Mouse (Mus musculus) frontal cortex, postnatal 36 days (tissue): ENCODE data around the gene Nap1l1.
"Not testable (repeated sequence)": the region's sequence is repeated elsewhere in the genome, so short reads cannot be mapped to it uniquely, and the experiment has no call there.

Experiments
- DNase-seq, 2 experiments: peaks; one replicate each; pipeline ENCODE4 v3.0.0; 2022; ENCODE audit warnings: low spot score in 2 of 2

Nap1l1 gene

DNA sequence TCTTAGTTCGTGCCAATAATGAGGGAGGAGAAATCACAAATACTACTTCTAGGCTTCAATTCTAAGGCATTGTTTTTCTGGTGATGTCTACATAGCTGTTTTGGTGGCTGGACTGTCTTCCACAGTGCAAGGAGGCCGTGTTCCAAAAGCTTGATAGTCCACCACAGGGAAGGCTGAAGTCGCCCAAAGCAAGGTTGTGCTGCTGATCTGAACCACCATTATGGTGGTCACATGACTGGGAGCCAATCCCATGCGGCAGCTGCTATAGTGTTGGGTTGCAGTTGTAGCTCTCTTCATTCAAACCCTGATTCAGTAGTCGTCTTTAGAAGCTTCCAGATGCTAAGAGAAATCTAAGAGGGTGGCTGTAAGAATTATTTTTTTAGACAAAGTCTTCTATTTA is 6.6 kb downstream of the Nap1l1 start:
- no peak for DNase-seq

DNA sequence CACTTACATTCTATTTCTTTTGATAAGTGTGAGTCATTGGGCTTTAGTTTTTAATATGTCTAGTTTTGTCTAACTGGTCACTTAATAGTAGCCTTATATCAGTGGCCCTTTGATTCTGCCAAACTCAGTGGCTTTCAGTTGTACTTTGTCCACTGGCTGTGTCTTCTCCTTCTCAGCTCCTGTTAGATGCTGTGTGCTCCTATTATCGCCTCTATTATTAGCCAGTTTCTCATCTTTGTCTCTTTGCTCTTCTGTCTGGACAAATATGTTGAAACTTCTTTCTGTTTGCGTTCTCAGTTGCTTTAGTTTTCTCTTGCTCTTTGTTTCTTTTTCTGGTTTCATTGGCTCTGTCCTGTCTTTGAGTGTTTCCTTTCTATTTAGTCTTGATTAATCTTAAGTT is 9.6 kb downstream of the Nap1l1 start:
- DNase-seq: no peak

DNA sequence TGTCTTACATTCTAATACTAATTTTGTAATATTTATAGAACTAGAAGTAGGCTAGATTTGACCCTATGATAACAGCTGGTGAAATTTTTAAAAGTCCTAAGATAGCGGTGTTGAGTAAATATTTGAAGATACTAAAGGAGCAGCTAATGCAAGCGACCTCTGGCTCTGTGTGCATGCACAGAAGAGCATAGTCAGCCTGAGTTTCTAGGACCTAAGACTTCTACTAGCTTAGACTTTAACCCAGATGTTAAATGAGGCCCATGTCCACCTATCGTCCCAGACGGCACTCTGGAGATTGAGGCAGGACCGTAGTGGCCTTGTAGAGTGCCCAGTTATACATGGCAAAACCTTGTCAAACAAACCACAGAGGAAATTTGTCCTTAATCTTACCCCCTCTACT is 11.1 kb downstream of the Nap1l1 start:
- no peak for DNase-seq

DNA sequence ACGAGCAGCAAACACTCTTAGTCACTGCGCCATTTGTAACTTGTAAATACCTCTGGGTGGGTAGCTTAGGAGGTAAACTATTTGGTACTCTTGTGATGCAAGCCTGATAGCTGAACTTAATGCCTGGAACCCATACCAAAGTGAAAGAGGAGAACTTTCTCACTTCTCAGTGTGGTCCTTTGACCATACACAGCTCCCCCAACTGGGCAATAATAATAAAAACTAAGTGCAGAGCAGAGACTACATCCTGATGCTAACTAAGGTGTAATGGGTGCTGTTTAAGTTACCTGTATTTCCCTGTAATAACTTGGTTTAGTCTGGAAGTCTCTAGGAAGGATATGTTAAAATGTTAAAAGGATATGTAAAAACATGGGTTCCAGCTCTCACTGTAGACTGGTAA is 15.8 kb downstream of the Nap1l1 start:
- DNase-seq: no peak

DNA sequence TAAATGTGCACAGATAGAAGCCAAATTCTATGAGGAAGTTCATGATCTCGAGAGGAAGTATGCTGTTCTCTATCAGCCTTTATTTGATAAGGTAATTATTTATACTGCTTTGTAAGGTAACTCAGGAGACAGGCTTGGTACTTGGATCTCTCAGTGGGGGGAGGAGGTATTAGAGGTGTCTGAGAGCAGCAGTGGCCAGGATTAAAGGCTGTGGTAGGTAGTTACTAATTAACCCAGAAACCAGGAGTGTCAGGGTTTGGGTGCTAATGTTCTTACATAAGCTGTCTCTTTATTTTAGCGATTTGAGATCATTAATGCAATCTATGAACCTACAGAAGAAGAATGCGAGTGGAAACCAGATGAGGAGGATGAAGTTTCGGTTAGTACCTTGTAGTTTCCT is 17.1 kb downstream of the Nap1l1 start:
- not testable (repeated sequence) for DNase-seq

DNA sequence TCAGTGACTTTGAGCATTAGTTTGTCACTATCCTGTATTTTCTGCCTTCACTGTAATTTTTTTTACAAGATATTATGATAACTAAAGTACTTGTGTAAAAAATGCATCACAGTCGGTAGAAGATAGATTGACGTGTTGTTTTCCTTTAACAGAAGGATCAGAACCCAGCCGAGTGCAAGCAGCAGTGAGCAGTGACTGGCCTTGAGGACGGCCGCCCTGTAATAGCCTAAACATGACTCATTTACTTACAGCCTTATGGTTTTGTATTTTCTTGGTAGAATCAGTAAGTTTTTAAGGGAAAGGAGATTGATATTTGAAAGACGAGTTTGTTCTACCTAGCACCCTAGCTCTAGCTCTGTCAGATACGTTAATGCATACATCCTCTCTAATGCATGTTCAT is 22.9 kb downstream of the Nap1l1 start:
- DNase-seq: no peak

DNA sequence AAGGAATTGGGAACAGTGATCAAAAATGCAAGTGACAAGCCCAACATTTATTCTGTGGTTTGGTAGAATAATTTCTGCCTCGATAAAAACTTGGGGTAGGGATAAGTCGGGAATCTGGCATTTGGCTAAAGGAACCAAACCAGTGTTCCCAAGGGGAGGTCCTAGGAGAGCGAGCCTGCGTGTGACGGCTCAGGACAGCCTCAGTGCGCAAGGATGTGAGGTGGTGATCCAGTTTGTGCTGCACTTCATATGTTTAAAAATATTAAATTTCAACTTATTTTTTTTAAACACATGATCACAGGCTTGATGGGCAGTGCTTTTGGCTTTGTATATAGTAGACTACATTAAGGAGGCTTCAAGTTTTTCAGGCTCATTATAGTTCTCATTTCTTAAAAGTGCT is 26.9 kb downstream of the Nap1l1 start:
- no peak for DNase-seq

DNA sequence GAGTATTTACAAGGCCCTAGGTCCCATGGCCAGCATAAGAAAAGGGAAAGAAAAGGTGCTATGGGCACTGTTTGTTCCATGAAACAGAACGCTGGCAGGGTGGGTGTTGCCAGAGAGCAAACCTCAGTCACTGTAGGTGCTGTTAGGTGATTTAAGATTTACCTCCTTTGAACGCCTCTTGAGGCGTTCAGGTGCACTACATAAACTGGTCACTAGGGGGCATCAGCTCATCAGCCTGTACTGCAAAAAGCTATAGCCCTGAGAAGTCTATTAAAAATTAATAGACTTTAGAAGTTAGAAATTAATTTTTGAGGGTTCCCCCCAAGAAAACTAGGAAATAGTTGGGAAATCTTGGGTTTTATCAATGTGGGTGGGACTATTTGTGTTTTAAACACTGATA is 30.0 kb downstream of the Nap1l1 start:
- DNase-seq: peak; percentile 74 to 87

DNA sequence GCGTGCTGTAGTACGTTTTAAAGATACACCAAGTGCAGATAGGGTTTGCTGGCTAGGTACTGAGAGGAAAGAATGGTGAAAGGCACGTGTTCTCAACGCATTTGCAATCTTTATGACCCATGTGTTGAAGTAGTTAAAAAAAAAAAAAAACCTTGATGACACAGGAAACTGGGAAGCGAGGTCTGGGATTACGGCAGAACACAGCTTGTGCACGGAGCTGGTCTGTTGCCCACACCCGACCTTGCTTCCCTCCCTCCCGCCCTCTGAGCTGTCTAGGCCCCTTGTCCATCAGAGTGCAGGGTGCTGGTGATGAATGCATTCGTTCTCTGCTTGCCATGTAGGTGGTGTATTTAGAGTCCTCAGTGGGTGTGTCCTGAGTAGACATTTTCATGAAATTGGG is 30.7 kb downstream of the Nap1l1 start:
- no peak for DNase-seq

DNA sequence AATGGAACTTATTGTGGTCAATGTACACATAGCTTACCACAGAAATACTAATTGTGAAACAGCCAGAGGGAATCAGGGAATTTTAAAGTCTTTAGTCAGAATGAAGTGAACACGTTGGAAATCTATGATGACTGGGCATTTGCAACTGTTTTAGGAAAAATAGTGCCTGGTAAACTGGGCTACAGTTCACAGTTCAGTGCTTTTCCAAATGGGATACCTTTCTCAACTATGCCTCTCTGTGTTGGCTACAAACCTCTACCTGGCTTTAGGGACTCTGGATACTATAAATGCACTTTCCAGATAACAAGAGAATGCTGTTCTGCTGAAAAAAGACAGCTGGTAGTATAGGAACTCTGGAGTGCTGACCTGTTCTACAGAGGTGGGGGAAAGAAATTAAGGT is 31.6 kb downstream of the Nap1l1 start:
- no peak for DNase-seq

DNA sequence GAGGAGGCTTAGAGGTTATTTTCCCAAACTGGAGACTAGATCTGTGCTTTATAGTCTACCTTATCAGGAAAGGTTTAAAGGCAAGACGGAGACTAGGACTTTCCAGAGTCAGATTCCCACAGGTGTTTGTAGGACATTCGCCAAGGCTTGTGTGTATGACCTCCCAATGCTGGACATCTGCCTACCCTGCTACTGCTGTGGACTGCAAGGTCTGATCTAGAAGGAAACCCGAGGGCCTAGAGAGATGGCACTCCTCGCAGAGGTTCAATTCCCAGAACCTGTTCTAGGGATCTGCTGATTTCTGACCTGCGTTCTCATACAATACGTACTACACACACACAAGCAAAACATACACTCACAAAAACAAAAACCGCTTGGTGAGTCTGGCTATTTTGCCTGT is 32.4 kb downstream of the Nap1l1 start:
- peak in 1 of 2 experiments; percentile 30 for DNase-seq

DNA sequence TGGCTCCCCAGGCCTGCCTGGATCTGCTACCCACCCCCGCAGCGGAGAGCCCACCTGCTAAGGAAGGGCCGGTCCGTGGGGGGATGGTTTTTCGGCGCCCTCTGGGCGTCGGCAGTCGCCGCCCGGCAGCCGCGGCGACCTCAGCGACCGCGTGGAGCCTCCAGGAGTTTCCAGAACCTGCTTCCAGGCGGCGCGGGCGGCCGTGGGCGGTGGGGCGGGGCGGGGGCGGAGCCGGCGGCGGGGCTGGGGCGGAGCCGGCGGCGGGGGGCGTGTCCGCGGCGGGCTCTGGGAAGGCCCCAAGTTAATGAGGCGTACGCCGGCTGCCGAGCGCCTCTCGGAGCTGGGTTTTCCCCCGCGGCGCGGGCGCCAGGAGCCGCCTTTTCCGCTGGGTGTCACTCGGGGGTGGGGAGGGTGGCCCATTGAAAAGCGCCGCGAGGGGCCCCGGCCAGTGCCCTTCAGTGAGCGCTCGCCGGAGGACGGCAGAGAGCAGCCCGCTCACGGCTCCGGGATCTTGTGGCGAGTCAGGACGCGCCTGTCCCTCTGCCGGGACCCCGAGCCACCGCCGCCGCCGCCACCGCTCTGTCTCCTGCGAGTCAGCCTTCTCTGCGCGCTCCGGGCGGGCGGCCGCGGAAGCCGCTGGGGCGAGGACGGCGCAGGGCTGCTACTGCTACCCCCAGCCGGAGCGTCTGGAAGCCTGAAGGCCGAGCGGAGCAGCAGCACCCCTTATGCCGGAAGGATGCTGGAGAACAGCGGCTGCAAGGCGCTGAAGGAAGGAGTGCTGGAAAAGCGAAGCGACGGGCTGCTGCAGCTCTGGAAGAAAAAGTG is 33.3 kb downstream of the Nap1l1 start, which contains the start of gene Phlda1:
Gene Phlda1, plus strand, starts transcription at position 186 of the 825 bp plus-strand sequence.
- peak; percentile 92 to 93 for DNase-seq

DNA sequence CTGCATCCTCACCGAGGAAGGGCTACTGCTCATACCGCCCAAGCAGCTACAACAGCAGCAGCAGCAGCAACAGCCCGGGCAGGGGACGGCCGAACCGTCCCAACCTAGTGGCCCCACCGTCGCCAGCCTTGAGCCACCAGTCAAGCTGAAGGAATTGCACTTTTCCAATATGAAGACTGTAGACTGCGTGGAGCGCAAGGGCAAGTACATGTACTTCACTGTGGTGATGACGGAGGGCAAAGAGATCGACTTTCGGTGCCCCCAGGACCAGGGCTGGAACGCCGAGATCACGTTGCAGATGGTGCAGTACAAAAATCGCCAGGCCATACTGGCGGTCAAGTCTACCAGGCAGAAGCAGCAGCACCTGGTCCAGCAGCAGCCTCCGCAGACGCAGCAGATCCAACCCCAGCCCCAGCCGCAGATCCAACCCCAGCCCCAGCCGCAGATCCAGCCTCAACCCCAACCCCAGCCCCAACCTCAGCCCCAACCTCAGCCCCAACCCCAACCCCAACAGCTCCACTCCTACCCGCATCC is 34.0 kb downstream of the Nap1l1 start:
- peak in 1 of 2 experiments; percentile 64 for DNase-seq

DNA sequence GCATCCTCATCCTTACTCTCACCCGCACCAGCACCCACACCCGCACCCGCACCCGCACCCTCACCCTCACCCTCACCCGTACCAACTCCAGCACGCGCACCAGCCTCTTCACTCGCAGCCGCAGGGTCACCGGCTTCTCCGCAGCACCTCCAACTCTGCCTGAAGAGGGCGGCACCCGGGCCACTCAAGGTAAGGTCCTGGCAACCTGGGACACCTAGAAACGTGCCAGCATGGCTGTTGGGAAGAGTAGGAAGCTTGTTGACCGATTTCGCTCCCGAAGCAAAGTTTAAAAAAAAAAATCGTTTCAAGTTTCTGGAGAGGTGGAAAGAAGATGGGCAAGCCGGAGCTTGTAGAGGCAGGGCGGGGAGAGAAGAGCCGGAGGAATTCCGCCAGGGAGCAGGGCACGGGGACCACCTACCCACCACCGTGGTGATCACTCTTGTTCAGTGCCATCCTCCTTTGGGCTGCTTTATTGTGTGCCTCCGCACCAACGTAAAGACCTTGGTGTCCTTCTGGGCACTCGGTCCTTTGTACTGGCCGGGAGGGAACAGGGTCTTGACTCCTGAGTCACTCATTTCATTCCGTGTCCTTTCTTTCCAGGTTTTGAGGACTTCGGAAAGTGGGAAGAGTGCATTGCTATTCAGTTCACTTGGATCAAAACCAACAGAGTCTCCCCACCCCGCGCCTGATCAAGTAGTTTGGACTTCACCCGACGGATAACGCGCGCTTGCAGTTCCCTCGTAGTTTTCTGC is 34.6 kb downstream of the Nap1l1 start:
- peak; percentile 60 to 64 for DNase-seq

DNA sequence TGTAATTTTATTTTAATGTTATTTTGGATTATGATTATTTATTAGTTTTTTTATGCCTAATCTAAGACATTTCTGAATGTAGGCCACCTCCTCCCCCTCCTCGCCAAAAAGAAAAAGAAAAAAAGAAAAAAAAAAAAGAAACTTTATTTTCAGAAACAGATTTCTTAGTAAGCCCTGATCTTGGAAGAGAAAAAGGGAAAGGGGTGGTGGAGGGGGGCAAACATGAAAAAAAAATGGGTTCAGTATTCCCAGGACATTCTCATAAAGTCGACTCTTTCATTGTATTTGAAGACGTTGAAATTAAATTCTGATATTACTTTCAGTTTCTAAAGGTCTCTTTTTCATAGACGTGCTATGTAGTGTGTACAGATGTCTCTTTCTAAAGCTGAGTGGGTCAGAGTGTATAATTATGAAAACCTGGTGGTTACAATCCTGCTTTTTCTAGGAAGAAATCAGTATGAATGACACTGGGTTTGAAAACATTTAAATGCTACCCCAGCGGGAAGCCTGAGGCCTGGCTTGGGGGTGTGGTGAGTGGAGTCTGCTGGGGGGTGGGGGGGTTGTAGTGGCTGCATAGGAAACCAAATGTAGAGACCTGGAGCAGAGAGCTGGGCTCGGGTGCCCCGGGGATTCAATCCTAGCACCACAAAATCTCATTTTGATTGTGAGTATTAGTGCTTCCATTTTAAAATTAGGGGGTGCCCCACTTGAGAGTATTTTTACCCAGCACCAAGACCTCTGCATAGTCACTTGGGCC is 35.5 kb downstream of the Nap1l1 start:
- DNase-seq: no peak

DNA sequence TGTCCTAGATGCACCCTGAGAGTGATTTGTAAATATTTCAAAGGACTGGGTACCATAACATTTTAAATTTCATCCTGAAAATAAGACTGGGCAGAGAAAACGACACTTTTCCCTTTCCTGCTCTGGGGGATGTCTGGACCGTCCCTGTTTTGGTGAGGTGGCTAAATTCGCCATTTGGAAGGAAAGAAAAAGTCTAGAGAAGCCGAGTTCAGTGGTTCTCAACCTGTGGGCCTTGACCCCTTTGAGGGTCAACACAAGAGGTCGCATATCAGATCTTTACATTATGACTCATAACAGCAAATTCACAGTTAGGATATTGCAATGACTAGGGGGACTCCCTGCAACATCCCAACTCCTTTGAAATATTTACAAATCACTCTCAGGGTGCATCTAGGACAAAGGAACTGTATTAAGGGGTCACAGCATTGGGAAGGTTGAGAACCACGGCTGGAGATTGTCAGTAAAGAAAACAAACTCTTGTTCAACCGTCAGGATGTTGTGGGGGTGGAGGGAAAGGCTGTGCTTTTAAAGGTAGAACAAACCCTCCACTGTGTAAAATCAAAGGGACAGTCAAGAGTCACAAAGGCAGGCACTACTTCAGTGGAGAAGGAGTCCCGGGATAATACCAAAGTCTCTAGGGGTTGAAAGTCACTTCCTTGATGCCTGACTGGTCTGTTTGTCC is 36.2 kb downstream of the Nap1l1 start:
- DNase-seq: no peak

DNA sequence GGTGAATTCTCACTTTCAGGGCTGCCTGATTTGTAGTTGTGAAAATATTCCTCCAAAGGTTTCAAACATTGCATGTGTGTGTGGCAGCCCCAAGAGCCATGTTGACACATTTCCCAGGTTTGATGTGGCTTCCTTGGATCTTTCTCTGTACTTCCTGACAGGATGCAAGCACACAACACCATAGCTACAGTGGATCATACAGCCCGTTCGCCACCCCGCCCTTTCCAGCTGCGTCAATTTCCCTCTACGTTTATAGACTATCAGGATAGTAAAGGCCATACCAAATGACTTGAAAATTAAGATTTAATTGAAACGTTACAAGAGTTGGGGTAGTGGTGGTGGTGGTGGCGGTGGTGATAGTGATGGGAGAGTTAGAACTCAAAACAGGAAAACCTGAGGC is 37.0 kb downstream of the Nap1l1 start:
- DNase-seq: no peak

DNA sequence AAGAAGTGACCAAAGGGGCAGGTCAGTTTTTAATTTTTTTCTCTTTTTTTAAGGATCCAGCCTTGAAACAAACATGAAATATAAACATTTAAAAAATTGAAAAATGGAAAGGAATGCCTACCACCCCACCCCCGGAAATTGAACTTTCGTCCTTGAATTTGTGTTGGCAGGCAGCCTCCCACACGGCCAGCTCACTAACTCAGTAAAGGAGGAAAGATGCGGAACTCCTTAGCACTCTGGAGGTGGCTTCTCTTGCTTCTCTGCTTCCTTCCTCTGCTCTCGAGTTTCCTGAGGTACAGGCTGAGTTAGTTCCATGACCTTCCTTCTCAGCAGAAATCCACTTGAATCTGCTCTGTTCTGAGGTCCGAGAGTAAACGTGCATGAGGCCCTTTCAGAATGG is 37.8 kb downstream of the Nap1l1 start:
- no peak for DNase-seq

DNA sequence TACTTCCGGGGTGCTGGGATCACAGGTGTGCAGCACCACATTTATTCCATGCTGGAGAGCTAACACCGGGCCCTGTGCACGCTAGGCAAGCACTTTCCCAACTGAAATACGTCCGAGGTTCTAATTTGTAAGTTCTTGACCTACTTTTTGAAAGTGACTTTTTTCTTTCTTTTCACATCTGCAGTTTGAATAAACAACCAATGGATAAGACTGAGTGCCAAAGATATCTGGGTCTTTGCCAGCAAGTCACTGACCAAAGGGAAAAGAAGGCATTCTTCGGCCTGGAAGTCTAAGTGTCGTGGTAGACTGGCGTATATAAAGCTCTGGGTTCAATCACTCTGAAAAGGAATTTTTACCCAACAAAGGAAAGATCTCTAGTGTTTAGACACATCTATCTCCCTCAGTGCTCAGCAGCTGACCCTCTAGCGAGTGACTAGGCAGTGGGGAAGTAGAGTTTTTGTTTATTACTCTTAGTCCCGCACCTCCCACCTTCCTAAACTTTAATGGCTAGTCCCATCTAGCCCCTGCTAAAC is 39.1 kb downstream of the Nap1l1 start:
- no peak for DNase-seq

DNA sequence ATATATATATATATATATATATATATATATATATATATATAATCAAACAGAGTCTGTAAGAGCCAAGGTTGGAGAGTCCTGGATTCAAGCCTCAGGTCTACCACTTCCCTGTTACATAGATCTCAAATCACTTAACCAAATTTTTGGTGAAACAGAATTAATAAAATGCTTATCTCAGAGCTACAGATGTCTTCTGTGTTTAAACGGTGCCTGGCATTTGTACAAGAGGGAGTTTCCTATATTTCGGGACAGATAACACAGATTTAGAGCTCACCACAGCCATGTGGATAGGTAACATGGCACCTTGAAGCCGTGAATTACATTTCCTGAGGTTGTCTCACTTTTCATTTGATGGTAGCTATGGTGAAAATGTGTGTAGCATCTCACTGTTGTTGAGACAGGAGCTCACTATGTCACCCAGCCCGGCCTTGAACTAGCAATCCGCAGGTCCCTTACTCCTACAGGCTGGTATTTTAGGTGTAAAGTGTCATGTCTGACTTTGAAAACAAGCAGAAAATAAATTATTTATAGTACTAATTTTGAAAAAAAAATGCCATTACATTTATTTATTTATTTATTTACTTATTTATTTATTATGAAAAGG is 41.4 kb downstream of the Nap1l1 start:
- no peak for DNase-seq
